Mouse (Mus musculus): ENCODE data around the gene Olfr549.

- TF ChIP-seq CTCF (IDR thresholded peaks at IDR 0.05; ENCODE audit: insufficient read depth, low read depth, low read length) (no peak), POLR2A (IDR thresholded peaks at IDR 0.05; ENCODE audit: insufficient read depth, low read depth, low read length) (no peak)
Observed at GRCm38 (mm10) chr7:102597378-102598031, 47.8 kb downstream of the Olfr549 start, which contains the start of gene Olfr552.

All from olfactory bulb, adult 2 months (tissue).